Mouse (Mus musculus) common myeloid progenitor, adult 5-6 weeks (primary cell): ENCODE data around the gene Cd244a. TPM values are rescaled to one million over a fixed set of nuclear protein-coding genes. Genes with fewer than 3 reads are reported as not detected.

Experiments
- ATAC-seq: replicated peaks from 2 replicates; pipeline ENCODE4 v1.8.0; 2016; ENCODE audit warnings: low read depth, mild to moderate bottlenecking, moderate TSS enrichment, inconsistent platforms; ENCODE audit not compliant: poor library complexity, severe bottlenecking
- total RNA-seq: library from RNA; stranded (forward); fragments of 200-1000, 187-1606 nt; gene quantifications from 2 replicates; pipeline ENCODE4 v1.2.3, GENCODE M21; 2017

The Cd244a gene
- 15.5 and 18.8 TPM in 2 replicates for total RNA-seq

DNA sequence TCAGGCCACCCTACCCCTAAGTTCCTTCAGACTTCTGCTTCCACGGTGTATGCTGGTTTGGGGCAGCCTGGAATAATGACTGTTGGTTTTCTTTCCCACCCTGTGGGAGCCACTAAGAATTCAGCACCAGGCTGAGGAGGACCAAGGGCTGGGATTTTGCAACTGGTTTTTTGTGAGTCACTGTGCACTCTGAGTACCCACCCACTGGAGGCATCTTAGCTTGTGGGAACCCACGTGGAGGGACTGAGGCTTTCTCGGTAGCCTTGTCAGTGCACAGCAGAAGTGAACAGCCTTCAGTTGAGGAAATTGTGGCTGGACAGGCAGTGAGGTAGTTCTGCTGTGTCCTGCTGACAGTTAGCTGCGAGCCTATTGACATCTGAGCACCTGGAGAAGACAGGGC is at the start of gene Cd244a:
Gene Cd244a, plus strand, starts transcription at position 296 of the 400 bp plus-strand sequence.
- peak; percentile 72 for ATAC-seq

DNA sequence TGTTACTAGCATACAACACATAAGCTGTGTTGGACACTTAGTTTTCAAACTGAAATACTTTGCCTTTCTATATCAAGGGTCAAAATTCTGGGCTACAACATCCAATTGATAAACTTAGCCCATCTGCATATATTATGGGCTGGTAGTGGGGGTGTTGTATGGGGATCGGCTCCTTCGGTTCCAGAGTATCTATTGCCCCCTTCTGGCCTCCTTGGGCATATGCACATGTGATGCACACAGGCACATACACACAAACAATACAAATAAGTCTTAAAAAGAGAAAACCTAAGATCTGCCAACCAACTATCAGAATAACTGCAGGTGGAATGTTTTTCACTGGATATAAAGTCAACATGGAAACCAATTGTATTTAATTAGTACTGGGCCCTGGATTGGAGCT is 45.8 kb upstream of the Cd244a start:
- 0 out of 2 replicates have a peak, but pooled peaks have one; percentile 25 for ATAC-seq

DNA sequence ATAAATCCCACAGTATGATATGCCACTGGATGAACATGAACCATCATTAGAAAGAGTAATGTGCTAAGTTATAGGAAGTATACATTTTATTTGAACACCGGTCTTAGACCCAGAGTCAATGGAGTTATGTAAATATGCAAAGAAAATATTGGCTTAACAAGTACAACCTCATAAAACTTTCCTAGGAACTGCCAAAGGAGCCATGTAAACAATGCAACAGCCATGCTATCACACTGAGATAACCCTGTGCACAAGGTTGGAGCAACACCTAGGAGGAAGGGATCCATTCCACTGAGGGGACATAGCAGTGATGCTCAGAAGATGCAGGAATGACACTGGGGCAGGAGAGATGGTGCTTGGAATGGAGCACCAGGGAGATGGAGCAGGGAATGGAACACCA is 45.2 kb upstream of the Cd244a start:
- no peak for ATAC-seq

DNA sequence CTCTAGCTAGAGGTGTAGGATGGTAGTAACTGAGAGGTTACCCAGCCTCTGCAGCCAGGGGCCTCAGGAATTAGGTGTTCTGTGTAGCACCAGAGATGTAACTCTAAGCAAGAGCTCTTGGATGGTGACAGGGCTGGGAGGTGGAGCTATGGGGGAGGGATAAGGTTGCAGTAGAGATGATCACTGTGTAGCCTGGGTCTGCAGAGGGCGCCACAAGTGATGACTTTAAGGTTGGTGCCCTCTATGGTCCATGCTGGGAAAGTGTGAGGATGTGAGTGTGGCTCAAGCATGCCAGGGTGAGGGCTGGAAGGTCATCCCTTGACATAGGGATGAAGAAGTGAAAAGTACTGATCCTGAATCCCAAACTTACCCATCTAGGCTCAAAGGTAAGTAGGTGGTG is 44.0 kb upstream of the Cd244a start:
- ATAC-seq = peak; percentile 96

DNA sequence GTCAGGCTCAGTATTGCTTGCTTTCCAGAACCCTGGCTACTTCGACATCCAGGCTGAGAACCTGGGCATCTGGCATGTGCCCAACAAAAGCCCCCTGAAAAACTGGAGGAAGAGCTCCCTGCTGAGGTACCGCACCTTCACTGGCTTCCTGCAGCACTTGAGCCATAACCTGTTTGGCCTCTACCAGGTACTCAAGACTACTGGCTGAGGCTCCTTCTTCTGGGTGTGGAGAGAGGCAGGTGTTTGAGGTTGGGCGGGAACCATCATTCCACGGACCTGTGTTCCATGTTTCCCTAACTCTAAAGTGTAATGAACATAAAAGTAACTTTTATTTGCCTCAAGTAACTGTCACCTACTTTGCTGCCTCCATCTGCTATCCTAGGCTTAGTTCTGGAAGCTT is 43.4 kb upstream of the Cd244a start:
- ATAC-seq = no peak

DNA sequence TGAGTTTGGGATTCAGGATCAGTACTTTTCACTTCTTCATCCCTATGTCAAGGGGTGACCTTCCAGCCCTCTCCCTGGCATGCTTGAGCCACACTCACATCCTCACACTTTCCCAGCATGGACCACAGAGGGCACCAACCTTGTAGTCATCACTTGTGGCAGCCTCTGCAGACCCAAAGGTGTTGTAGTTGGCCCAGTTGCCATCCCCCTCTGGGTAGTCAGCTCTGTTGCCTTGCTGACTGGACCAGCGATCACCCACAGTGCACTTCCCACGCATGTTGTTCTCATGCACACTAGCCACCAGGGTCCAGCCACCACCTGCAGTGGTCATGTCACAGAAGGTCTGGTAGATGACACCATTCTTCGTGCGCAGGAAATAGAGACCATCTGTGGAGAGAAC is 27.6 kb upstream of the Cd244a start:
- ATAC-seq = no peak

DNA sequence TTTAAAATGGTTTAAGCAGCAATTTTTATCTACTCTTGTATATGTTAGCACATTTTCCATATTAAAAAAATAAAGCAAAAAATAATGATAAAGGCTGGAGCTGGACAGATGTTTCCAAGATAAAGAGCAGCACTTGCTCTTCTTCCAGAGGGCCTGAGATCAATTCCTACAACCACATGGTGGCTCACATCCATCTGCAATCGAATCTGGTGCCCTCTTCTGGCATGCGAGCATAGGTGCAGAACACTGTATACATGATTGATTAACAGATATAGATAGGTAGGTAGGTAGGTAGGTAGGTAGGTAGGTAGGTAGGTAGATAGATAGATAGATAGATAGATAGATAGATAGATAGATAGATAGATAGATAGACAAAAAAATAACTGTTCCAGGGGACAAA is 26.2 kb upstream of the Cd244a start:
- peak; percentile 66 for ATAC-seq

DNA sequence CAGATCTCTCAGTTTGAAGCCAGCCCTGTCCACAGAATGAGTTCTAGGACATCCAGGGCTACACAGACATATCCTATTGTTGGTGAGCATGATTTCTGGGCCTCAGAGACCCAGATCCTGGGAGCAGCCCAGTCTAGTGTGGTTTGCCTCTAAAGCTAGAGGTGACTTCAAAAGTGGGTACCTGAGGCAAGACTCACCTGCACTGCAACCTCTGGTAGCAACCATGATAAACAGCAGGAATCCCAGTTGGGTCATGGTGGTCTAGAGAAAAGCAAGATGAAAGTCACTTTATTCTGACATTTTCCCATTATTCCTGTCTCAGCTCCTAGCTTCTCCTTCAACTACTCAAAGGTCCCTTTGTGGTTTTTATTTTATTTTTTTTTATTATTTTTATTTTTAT is 24.4 kb upstream of the Cd244a start:
- ATAC-seq = no peak

DNA sequence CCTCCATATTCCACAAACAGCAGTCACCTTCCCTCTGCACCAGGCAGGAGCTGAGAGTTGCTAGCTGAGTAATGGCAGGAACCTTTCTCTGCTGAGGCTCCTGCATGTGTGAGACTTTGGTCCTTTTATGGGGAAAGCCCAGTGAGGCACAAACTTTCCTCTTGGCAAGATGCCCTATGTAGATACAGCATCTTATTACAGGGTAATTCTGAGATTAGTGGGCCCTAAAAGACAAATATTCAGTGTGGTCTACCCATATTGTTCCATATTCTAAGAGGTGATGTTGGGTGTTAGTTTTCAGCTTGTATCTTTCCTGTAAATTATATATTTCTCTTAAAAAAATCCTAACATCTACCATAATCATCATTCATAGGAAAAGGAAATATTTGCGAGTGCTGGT is 23.8 kb upstream of the Cd244a start, which contains the start of gene Itln1:
Gene Itln1, minus strand, starts transcription at position 101 of the 400 bp plus-strand sequence.
- no peak for ATAC-seq

DNA sequence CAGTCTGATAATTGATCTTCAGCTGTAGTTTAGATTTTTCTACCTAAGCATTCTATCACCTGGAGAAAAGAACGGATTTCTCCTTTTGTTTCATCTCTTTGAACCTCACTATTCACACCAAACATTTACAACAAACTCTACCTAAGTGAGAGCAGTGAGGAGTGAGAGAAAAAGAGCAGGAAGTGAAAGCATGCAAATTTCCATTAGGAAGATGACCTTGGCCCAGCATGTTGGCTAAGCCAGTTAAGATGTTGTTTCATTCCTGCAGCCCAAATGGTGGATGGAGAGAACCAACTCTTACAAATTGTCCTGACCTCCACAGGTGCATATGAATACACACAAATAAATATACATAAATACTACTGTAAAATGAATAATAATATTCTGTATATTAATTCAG is 18.3 kb upstream of the Cd244a start:
- ATAC-seq = no peak

DNA sequence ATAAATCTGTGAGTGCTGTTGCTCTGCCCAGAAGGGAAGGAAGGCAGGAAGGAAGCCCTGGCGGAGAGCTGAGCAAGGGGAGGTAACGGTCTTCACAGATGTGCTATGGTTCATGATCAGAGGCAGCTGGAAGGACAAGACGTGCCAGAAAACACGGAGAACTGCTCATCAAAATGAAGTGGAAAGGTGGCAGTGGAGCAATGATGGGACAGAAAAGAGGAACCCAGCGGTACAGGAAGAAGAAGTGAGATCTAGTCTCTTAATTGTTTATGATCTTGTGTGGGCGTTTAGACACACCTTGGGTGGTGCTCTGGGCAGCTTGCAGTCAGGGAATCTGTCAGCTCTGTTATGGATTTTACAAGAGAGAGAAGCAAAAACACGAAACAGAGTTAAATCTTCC is 7.7 kb upstream of the Cd244a start:
- ATAC-seq = peak; percentile 68

DNA sequence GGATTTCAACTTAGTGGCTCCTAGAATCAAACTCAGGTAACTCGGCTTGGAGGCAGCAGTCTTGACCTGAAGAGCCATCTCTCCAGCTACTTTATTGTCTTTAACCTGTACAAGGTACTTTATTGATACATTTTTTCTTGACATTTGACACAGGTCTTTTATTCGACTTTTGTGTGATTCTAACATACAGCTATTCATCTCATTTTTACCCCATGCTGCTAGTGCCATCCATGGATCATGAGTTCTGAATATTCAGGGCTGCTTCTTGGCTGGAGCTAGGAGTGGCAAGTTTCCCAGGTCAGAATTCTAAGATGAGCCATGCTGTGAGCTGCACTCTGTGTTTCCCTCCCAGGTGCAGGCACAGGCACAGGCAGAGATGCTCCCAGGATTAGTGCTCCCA is 6.8 kb upstream of the Cd244a start:
- ATAC-seq = no peak

DNA sequence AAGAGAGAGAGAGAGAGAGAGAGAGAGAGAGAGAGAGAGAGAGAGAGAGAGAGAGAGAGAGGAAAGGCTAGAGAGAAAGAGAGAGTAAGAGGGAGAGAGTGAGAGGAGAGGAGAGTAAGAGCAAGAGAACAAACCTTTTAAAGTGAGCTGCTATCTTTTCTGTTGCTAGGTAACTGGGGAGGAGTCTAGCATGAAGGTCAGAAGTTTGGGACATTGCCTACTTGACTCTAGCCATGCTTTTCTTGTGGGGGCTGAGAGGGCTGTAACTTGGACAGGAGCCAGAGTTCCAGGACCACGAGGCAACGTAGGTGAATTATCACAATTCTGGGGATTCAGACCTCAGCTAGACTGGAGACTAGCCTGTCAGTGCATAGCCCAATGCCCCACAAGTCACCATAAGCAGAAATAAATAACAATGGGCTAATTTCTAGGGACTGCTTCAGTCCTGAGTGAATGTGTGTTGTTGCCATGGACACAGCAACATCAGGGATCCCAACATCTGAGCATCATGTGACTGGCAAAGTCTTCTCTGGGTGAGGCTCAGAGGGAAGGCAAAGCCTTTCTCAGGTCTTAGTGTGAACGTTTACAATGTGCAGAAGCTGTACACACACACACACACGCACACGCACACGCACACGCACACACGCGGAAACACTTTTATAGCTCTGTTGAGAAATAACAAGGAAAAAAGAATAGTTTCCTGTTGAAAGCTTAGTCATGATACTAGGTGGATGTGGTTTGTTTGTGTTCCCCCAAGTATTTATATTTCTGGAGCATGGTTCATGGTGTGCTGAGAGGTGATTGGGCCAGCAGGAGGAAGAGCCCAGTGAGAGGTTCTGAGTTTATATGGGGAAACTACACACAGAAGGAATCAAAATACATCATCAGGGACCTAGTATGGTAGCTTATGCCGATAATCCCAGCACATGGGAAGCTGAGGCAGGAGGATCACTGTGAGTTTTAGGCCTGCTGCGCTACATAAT is 5.3 kb upstream of the Cd244a start:
- ATAC-seq = peak; percentile 39

DNA sequence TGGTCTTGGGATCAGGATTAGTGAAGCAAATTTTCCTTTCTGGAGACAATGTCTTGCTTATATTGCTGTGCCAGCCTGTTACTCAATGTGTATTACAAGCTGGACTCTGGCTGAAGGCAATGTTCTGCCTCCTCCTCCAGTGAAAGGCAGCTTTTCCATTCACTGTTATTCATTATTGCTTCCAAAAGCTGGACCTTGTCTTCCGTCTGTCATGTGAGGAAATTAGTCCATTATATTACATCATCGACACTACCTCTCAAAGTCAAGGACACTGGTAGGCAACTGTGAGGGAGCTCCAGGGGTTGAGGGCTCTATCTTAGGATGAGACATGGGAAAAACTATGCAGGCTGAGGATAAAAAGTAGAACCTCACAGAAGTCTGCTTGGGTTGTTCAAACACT is 2.6 kb upstream of the Cd244a start:
- no peak for ATAC-seq

DNA sequence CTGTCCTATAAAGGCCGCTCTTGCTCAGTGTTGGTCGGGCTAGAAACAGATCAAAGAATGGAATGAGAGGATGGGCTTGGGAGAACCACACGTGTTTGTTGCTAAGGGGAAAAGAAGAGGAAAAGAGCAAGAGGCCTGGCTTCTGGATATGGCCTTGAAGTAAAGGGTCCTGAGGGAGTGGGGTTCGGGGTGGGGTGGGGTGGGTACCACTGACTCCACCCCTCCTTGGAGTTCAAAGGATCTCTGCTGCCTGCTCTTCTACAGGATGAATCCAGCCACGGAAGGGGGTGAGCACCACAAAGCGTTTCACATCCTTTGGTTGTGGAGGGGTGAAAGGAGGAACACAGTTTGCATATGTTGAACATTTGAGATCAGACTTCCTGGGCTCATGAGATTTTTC is 586 bp upstream of the Cd244a start:
- ATAC-seq = 0 out of 2 replicates have a peak, but pooled peaks have one; percentile 0

DNA sequence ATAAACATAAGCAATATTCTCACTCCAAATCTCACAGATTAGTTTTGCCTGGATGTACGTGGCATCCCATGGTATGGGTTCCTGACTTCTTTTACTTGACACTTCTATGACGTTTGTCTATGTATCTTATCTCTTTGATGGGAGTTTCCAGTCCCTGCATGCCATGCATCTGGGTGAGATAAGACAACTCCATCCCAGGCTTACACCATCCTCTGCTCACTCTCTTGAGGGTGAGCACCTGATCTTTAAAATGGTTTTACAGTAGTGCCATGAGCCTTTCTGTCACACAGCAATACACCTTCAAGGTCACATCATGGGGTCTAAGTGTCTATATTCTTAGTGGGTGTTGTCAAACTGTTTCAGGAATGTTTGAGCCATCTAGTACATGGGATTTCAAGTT is 1.3 kb downstream of the Cd244a start:
- no peak for ATAC-seq

DNA sequence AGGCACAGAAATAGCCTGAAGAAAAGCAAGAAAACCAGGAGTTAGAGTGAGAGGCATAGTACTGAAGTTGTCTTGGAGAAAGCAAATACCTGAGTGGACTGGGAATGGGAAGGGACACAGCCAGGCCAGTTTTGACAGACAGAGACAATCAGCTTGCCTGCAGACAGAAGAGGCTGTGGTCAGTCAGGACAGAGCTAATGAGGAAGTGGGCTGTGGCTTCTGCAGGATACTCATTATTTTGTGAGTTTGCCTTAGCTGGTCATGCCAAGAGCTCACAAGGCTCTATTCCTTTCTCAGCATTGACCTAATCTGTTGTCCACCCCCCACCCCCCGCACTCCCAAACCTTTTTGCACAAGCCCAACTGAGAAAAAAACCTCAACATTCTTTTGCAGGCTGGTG is 2.2 kb downstream of the Cd244a start:
- ATAC-seq = peak; percentile 55

DNA sequence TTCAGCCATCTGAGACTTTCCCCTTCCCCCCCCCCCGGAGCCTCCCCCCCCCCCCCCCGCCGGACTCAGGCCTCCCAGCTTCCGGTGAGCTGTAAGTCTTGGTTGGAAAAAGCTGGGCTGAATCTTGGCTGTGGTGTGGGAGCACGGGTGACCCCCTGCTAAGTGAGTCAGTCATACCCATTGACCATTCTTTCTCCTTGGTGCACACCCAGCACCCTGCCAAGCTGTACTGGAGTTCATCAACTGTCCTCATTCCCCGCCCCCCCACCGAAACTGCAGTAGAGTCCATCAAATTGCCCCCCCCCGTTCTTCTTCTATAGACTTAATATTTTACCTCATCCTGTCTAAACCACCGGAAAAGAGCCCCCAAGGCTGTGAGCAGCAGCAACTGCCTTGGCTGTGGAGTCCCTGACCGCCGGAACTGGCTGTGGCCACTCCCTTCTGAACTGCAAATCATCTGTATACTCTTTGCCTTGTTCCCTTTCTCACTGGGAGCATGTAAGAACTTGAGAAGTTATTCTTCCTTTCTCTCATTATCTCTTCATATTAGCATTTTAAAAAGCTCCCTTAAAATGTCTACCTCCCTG is 2.7 kb downstream of the Cd244a start:
- ATAC-seq = peak; percentile 26

DNA sequence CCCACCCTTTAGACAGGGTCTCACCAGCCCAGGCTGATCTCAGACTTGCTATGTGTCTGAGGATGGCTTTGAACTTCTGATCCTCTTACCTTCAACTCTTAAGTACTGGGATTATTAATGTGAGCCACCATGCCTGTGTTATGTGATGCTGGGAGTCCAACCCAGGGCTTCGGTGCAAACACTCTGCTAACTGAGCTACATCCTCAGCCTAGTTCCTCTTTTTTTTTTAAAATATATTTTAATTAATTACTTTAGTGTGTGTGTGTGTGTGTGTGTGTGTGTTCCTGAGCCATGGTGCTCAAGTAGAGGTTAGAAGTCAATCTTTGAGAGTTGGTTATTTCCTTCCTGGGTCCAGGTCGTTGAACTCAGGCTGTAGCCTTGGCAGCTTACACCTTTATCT is 4.0 kb downstream of the Cd244a start:
- ATAC-seq = no peak

DNA sequence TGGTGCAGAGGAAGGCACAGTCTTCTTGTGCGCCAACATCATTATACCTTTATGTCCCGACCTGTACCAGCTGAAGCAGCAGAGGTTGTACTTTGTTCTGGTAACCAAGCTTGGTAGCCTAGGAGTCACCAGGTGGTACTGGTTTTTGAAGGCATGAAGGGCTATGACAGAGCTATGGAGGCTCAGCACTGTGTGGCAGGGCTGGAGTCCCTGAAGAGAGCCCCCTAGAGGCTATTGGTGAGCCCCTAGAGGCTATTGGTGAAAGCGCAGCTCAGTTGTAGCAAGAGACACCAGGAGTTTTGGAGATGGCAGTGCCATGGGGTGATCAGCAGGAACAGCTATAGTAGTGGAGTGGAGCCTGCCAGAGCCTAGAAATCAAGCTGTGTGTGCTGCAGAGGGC is 5.3 kb downstream of the Cd244a start:
- ATAC-seq = peak; percentile 53

DNA sequence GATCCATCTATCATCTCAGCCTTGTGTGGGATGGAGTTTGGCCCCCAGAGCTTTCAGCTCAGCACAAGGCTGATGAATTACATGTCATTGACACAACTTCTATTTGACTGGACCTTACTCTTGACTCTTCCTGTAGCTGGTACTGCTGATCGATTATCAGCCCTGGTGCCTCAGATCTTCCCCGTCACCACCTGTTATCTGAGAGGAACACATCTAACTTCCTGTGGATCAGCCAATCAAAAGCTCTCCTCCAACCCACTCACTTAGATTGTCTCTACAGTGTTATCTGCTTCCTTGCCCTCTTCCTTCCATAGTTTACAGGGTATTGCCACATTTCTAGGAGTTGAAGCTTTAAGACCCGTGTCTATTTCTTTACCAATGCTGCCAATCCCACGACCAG is 6.9 kb downstream of the Cd244a start:
- no peak for ATAC-seq
